Mouse (Mus musculus) forebrain, embryonic 11.5 days (tissue): ENCODE data around the gene Chchd6. TPM values are rescaled to one million over a fixed set of nuclear protein-coding genes. Genes with fewer than 3 reads are reported as not detected.

Experiments used
- ATAC-seq: fragments of 200-750 bp; cut with Nextera tagmentation; replicated peaks from 2 replicates; pipeline ENCODE4 v1.8.0; 2017; ENCODE audit warnings: moderate TSS enrichment; ENCODE audit not compliant: low FRiP score
- DNase-seq: peaks from one replicate; pipeline ENCODE4 v3.0.0-alpha.2; 2017; ENCODE audit warnings: low spot score
- H3K27ac ChIP-seq: fragments of 300-500 bp; sonication (generic); 2 replicates; pipeline ENCODE4 v1.5.1; 2014; ENCODE audit warnings: low read depth, low read length
- H3K27me3 ChIP-seq: fragments of 300-500 bp; sonication (generic); 2 replicates; pipeline ENCODE4 v1.6.1; 2014; ENCODE audit warnings: mild to moderate bottlenecking, low read length, mixed read lengths; ENCODE audit not compliant: control insufficient read depth, insufficient read depth
- H3K36me3 ChIP-seq: fragments of 300-500 bp; sonication (generic); 2 replicates; pipeline ENCODE4 v1.6.1; 2014; ENCODE audit warnings: mild to moderate bottlenecking, low read length, moderate library complexity, mixed read lengths; ENCODE audit not compliant: control insufficient read depth, insufficient read depth
- H3K4me1 ChIP-seq: fragments of 300-500 bp; sonication (generic); replicated peaks from 2 replicates; pipeline ENCODE4 v1.6.1; 2014; ENCODE audit warnings: low read length, mixed read lengths; ENCODE audit not compliant: control insufficient read depth, insufficient read depth
- H3K4me2 ChIP-seq: fragments of 300-500 bp; sonication (generic); 2 replicates; pipeline ENCODE4 v1.6.1; 2014; ENCODE audit warnings: low read depth, mild to moderate bottlenecking, low read length, moderate library complexity, mixed read lengths; ENCODE audit not compliant: severe bottlenecking
- H3K4me3 ChIP-seq: fragments of 300-500 bp; sonication (generic); 2 replicates; pipeline ENCODE4 v1.5.1; 2014; ENCODE audit warnings: low read depth, low read length
- H3K9ac ChIP-seq: fragments of 300-500 bp; sonication (generic); 2 replicates; pipeline ENCODE4 v1.6.1; 2014; ENCODE audit warnings: low read length
- H3K9me3 ChIP-seq: fragments of 300-500 bp; sonication (generic); 2 replicates; pipeline ENCODE4 v1.6.1; 2016; ENCODE audit warnings: low read length, mixed read lengths; ENCODE audit not compliant: control insufficient read depth
- WGBS: fragments of 180-500 bp; shearing (Covaris S2); extraction: QIAGEN DNeasy Blood & Tissue Kit; methylation state at CpG from one replicate; pipeline ENCODE4 v1.1.7; 2014; 5-methylcytosine and 5-hydroxymethylcytosine counted together
- polyA plus RNA-seq: library from polyadenylated mRNA; unstranded; fragments of >200 nt; fragmentation: Nextera tagmentation; extraction: Ambion mirVana; gene quantifications from 2 replicates; pipeline ENCODE4 v1.2.1, GENCODE M21; 2014

Chchd6 gene
- polyA plus RNA-seq, 1 experiment from 2014 or later = 93.7 TPM

- Histone ChIP-seq H3K4me2 (no peak overlapping the region), H3K27ac (no peak overlapping the region), H3K4me3 (no peak overlapping the region), H3K9ac (no peak overlapping the region), H3K27me3 (no peaks in the 10 kb centered on the region), H3K4me1 (no peaks in the 10 kb centered on the region), H3K36me3 (no peaks in the 10 kb centered on the region), H3K9me3 (peaks cover 3% of the 10 kb centered on the region; the same call in 1 of the 2 replicates)
- 85% methylated on average over 1 of the region's 1 CpGs for WGBS
- ATAC-seq (no peak), DNase-seq (no peak)
Measured at GRCm38 (mm10) chr6:89596510-89596909, 1.1 kb upstream of the Chchd6 start.

- WGBS = 29% methylated on average over 5 of the region's 5 CpGs
- Histone ChIP-seq H3K36me3 (no peaks in the 10 kb centered on the region), H3K4me2 (no peak overlapping the region), H3K9ac (no peak overlapping the region), H3K4me3 (no peak overlapping the region; the same call in 1 of the 2 replicates), H3K4me1 (no peaks in the 10 kb centered on the region), H3K9me3 (peaks cover 3% of the 10 kb centered on the region; the same call in 1 of the 2 replicates), H3K27me3 (no peaks in the 10 kb centered on the region), H3K27ac (no peak overlapping the region)
- ATAC-seq (peak; percentile 8; the same call in 1 of the 2 replicates), DNase-seq (no peak)
Measured at GRCm38 (mm10) chr6:89595777-89596146, 310 bp upstream of the Chchd6 start.

- Histone ChIP-seq H3K4me3 (no peak overlapping the region), H3K9me3 (no peaks in the 10 kb centered on the region), H3K27ac (no peak overlapping the region), H3K4me1 (no peaks in the 10 kb centered on the region), H3K36me3 (no peaks in the 10 kb centered on the region), H3K27me3 (no peaks in the 10 kb centered on the region), H3K4me2 (no peak overlapping the region), H3K9ac (no peak overlapping the region)
- WGBS = 92% methylated on average over 3 of the region's 3 CpGs
- DNase-seq = no peak
- ATAC-seq = no peak
Measured at GRCm38 (mm10) chr6:89592016-89592415, 3.4 kb downstream of the Chchd6 start.

- H3K27me3 ChIP-seq = no peaks in the 10 kb centered on the region
- H3K36me3 ChIP-seq = no peaks in the 10 kb centered on the region
- no peak overlapping the region for H3K4me3 ChIP-seq
- 79% methylated on average over 3 of the region's 3 CpGs for WGBS
- H3K27ac ChIP-seq = no peak overlapping the region
- DNase-seq (no peak), ATAC-seq (no peak)
- H3K4me1 ChIP-seq = no peaks in the 10 kb centered on the region
- H3K9me3 ChIP-seq = no peaks in the 10 kb centered on the region
- H3K9ac ChIP-seq = no peak overlapping the region
- no peak overlapping the region for H3K4me2 ChIP-seq
Measured at GRCm38 (mm10) chr6:89591531-89591930, 3.9 kb downstream of the Chchd6 start.

- Histone ChIP-seq H3K4me2 (no peak overlapping the region), H3K4me1 (no peaks in the 10 kb centered on the region), H3K36me3 (no peaks in the 10 kb centered on the region), H3K27me3 (no peaks in the 10 kb centered on the region), H3K27ac (0 out of 2 replicates have a peak overlapping the region, but pooled peaks have one; percentile 12), H3K4me3 (no peak overlapping the region), H3K9ac (no peak overlapping the region), H3K9me3 (no peaks in the 10 kb centered on the region)
- ATAC-seq = no peak
- DNase-seq = no peak
Measured at GRCm38 (mm10) chr6:89585696-89586095, 9.8 kb downstream of the Chchd6 start.

GRCm38 (mm10) chr6:89584634-89585409 lies 10.6 kb downstream of the Chchd6 start:
- no peak overlapping the region for H3K9ac ChIP-seq
- no peaks in the 10 kb centered on the region for H3K4me1 ChIP-seq
- H3K27ac ChIP-seq = no peak overlapping the region
- H3K27me3 ChIP-seq = no peaks in the 10 kb centered on the region
- H3K36me3 ChIP-seq = no peaks in the 10 kb centered on the region
- WGBS = 31% methylated on average over 5 of the region's 5 CpGs
- no peak overlapping the region for H3K4me3 ChIP-seq
- H3K4me2 ChIP-seq = no peak overlapping the region
- DNase-seq (peak; percentile 60), ATAC-seq (peak; percentile 64; the same call in 1 of the 2 replicates)
- no peaks in the 10 kb centered on the region for H3K9me3 ChIP-seq

- DNase-seq = no peak
- Histone ChIP-seq H3K27me3 (no peaks in the 10 kb centered on the region), H3K4me1 (no peaks in the 10 kb centered on the region), H3K27ac (no peak overlapping the region), H3K9ac (no peak overlapping the region), H3K36me3 (no peaks in the 10 kb centered on the region), H3K9me3 (no peaks in the 10 kb centered on the region), H3K4me3 (no peak overlapping the region), H3K4me2 (no peak overlapping the region)
- WGBS = 83% methylated on average over 3 of the region's 3 CpGs
- ATAC-seq = no peak
Measured at GRCm38 (mm10) chr6:89583170-89583569, 12.3 kb downstream of the Chchd6 start.

- H3K4me3 ChIP-seq = no peak overlapping the region
- H3K36me3 ChIP-seq = no peaks in the 10 kb centered on the region
- WGBS = 76% methylated on average over 2 of the region's 2 CpGs
- ATAC-seq (no peak), DNase-seq (no peak)
- no peaks in the 10 kb centered on the region for H3K27me3 ChIP-seq
- H3K27ac ChIP-seq = no peak overlapping the region
- H3K4me2 ChIP-seq = no peak overlapping the region
- H3K4me1 ChIP-seq = 0 out of 2 replicates have a peak, but pooled peaks cover 4% of the 10 kb centered on the region
- no peak overlapping the region for H3K9ac ChIP-seq
- no peaks in the 10 kb centered on the region for H3K9me3 ChIP-seq
Measured at GRCm38 (mm10) chr6:89574641-89575040, 20.8 kb downstream of the Chchd6 start.

GRCm38 (mm10) chr6:89573768-89574167 lies 21.7 kb downstream of the Chchd6 start:
- H3K27ac ChIP-seq = no peak overlapping the region

More at GRCm38 (mm10) chr6:89573768-89574167, 21.7 kb downstream of the Chchd6 start:
- 92% methylated on average over 2 of the region's 2 CpGs for WGBS
- no peaks in the 10 kb centered on the region for H3K36me3 ChIP-seq
- no peaks in the 10 kb centered on the region for H3K27me3 ChIP-seq
- H3K9ac ChIP-seq = no peak overlapping the region
- H3K4me2 ChIP-seq = no peak overlapping the region
- no peak overlapping the region for H3K4me3 ChIP-seq
- DNase-seq (no peak), ATAC-seq (no peak)
- 0 out of 2 replicates have a peak, but pooled peaks cover 4% of the 10 kb centered on the region for H3K4me1 ChIP-seq
- no peaks in the 10 kb centered on the region for H3K9me3 ChIP-seq
